Mouse (Mus musculus): ENCODE measurements around the gene Dcaf15. TPM values are rescaled to one million over a fixed set of nuclear protein-coding genes. Genes with fewer than 3 reads are reported as not detected.

The Dcaf15 gene
- 8.4 and 9.9 TPM in 2 replicates for polyA plus RNA-seq (2014; fragmentation: Nextera tagmentation; extraction: Ambion mirVana)

GRCm38 (mm10) chr8:84104697-84105609 lies at the start of gene Dcaf15:
Gene Dcaf15 (minus strand): TSS chr8:84104768.
- peak within 1 kb of the TSS; percentile 70 for H3K4me3 ChIP-seq (ENCODE audit: low read depth, low read length)
- ATAC-seq (ENCODE audit: low read depth) = peak; percentile 98
- H3K27ac ChIP-seq (replicated peaks; ENCODE audit: low read depth, low read length) = peak within 1 kb of the TSS; percentile 87
- WGBS = 7% methylated on average over 40 of the region's 42 CpGs
- H3K4me1 ChIP-seq (ENCODE audit: control insufficient read depth, insufficient read depth, low read length) = peaks cover 6% of the 10 kb centered on the region; the same call in 1 of the 2 replicates
- H3K27me3 ChIP-seq (replicated peaks; ENCODE audit: control insufficient read depth, insufficient read depth, low read length) = no peaks in the 10 kb centered on the region
- peak within 1 kb of the TSS; percentile 75 for H3K4me2 ChIP-seq (ENCODE audit: low read depth, low read length)
- peak within 1 kb of the TSS; percentile 79 for H3K9ac ChIP-seq (ENCODE audit: low read depth, low read length)
- peaks cover 18% of the 10 kb centered on the region for H3K36me3 ChIP-seq (ENCODE audit: control insufficient read depth, insufficient read depth, low read length)
- peak; percentile 100 for DNase-seq (ENCODE audit: low spot score)
- no peaks in the 10 kb centered on the region for H3K9me3 ChIP-seq (ENCODE audit: control insufficient read depth, low read length)

DNA sequence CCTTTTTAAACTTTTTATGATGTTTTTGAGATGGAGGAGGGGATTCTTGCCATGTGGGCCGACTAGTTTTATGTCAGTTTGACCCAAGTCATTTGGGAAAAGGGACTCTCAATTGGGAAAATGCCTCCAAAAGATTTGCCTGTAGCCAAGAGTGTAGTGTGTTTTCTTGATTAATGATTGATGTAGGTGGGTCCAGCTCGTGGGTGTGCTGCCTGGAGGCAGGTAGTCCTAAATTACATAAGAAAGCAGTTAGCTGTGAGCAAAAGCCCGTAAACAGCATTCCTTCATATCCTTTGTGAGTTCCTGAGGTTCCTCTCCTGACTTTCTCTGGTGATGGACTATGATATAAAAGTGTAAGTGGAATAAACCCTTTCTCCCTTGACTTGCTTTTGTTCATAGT lies 44.6 kb upstream of the Dcaf15 start:
- H3K27ac ChIP-seq (replicated peaks; ENCODE audit: low read depth, low read length) = no peak overlapping the region
- H3K9me3 ChIP-seq (ENCODE audit: control insufficient read depth, low read length) = no peaks in the 10 kb centered on the region
- no peak for DNase-seq (ENCODE audit: low spot score)
- no peak for ATAC-seq (ENCODE audit: low read depth)
- H3K4me1 ChIP-seq (ENCODE audit: control insufficient read depth, insufficient read depth, low read length) = peaks cover 11% of the 10 kb centered on the region
- 71% methylated on average over 3 of the region's 3 CpGs for WGBS
- H3K36me3 ChIP-seq (ENCODE audit: control insufficient read depth, insufficient read depth, low read length) = peaks cover 13% of the 10 kb centered on the region; the same call in 1 of the 2 replicates
- no peaks in the 10 kb centered on the region for H3K27me3 ChIP-seq (replicated peaks; ENCODE audit: control insufficient read depth, insufficient read depth, low read length)
- H3K9ac ChIP-seq (ENCODE audit: low read depth, low read length) = no peak overlapping the region
- H3K4me3 ChIP-seq (ENCODE audit: low read depth, low read length) = no peak overlapping the region
- H3K4me2 ChIP-seq (ENCODE audit: low read depth, low read length) = no peak overlapping the region

- Histone ChIP-seq H3K4me3 (ENCODE audit: low read depth, low read length) (peak overlapping the region; percentile 63; the same call in 1 of the 2 replicates), H3K27me3 (replicated peaks; ENCODE audit: control insufficient read depth, insufficient read depth, low read length) (no peaks in the 10 kb centered on the region), H3K4me2 (ENCODE audit: low read depth, low read length) (peak overlapping the region; percentile 78; the same call in 1 of the 2 replicates), H3K4me1 (ENCODE audit: control insufficient read depth, insufficient read depth, low read length) (peaks cover 11% of the 10 kb centered on the region), H3K27ac (replicated peaks; ENCODE audit: low read depth, low read length) (no peak overlapping the region), H3K9me3 (ENCODE audit: control insufficient read depth, low read length) (no peaks in the 10 kb centered on the region), H3K36me3 (ENCODE audit: control insufficient read depth, insufficient read depth, low read length) (peaks cover 20% of the 10 kb centered on the region), H3K9ac (ENCODE audit: low read depth, low read length) (no peak overlapping the region)
- ATAC-seq (ENCODE audit: low read depth) = no peak
- 86% methylated on average over 5 of the region's 5 CpGs for WGBS
- no peak for DNase-seq (ENCODE audit: low spot score)
Measured at GRCm38 (mm10) chr8:84148531-84148850, 43.9 kb upstream of the Dcaf15 start.

DNA sequence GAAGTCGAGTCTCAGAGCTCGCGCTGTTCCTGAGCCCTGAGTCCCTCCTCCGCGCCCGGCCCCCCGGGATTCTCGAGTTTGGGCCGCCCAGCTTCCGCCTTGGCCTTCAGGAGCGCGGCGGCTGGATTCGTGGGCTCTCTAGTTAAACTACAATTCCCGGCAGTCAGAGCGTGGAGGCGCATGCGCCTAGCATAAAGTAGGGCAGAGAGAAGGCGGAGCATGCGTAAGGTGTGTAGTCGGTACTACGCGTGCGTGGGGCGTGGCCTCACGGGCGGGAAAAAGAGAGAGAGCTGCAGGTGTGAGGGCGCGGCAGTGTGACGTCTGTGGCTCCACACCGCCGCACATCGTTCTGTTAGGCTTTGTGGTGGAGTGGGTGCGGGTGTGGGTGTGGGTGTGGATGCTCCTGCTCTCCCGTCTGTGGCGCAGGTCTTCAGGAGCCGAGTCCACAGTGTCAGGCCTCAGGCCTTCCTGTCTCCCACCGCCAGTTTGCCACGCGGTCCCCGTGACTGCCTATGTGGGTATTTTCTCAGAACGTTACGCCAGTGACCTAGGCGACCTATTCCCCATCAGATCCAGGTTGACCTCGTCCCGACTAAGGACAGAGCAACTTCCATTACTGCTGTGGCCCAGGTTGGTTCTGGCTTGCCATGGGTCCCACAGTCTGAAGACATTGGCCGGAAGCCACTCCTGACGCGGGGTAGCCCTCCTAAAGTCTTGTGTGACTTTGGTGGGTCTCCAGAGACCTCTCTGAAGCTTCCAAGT lies 43.4 kb upstream of the Dcaf15 start, which contains the start of the genes Cc2d1a and 4930432K21Rik:
Gene Cc2d1a (minus strand): TSS at position 168 of the 762 bp plus-strand sequence.
Gene 4930432K21Rik (plus strand): TSS at position 257 of the 762 bp plus-strand sequence.
- Histone ChIP-seq H3K9me3 (ENCODE audit: control insufficient read depth, low read length) (no peaks in the 10 kb centered on the region), H3K4me1 (ENCODE audit: control insufficient read depth, insufficient read depth, low read length) (peaks cover 11% of the 10 kb centered on the region), H3K36me3 (ENCODE audit: control insufficient read depth, insufficient read depth, low read length) (peaks cover 26% of the 10 kb centered on the region), H3K27ac (replicated peaks; ENCODE audit: low read depth, low read length) (peak within 1 kb of the TSS; percentile 45), H3K4me3 (ENCODE audit: low read depth, low read length) (peak within 1 kb of the TSS; percentile 63), H3K4me2 (ENCODE audit: low read depth, low read length) (peak within 1 kb of the TSS; percentile 78), H3K27me3 (replicated peaks; ENCODE audit: control insufficient read depth, insufficient read depth, low read length) (no peaks in the 10 kb centered on the region), H3K9ac (ENCODE audit: low read depth, low read length) (peak within 1 kb of the TSS; percentile 85)
- DNase-seq (ENCODE audit: low spot score) (peak; percentile 98), ATAC-seq (ENCODE audit: low read depth) (peak; percentile 96)
- WGBS = 16% methylated on average over 47 of the region's 49 CpGs

- DNase-seq (ENCODE audit: low spot score) = peak; percentile 61
- Histone ChIP-seq H3K9me3 (ENCODE audit: control insufficient read depth, low read length) (no peaks in the 10 kb centered on the region), H3K9ac (ENCODE audit: low read depth, low read length) (peak overlapping the region; percentile 85), H3K4me2 (ENCODE audit: low read depth, low read length) (peak overlapping the region; percentile 78), H3K27me3 (replicated peaks; ENCODE audit: control insufficient read depth, insufficient read depth, low read length) (no peaks in the 10 kb centered on the region), H3K4me3 (ENCODE audit: low read depth, low read length) (peak overlapping the region; percentile 63), H3K4me1 (ENCODE audit: control insufficient read depth, insufficient read depth, low read length) (peaks cover 11% of the 10 kb centered on the region), H3K36me3 (ENCODE audit: control insufficient read depth, insufficient read depth, low read length) (peaks cover 32% of the 10 kb centered on the region), H3K27ac (replicated peaks; ENCODE audit: low read depth, low read length) (peak overlapping the region; percentile 45)
- 5% methylated on average over 12 of the region's 14 CpGs for WGBS
- peak; percentile 31; the same call in 1 of the 2 replicates for ATAC-seq (ENCODE audit: low read depth)
Measured at GRCm38 (mm10) chr8:84147324-84147766, 42.8 kb upstream of the Dcaf15 start.

- Histone ChIP-seq H3K27ac (replicated peaks; ENCODE audit: low read depth, low read length) (no peak overlapping the region), H3K36me3 (ENCODE audit: control insufficient read depth, insufficient read depth, low read length) (peaks cover 56% of the 10 kb centered on the region)
- WGBS = 91% methylated on average over 8 of the region's 8 CpGs
Measured at GRCm38 (mm10) chr8:84144636-84145245, 40.2 kb upstream of the Dcaf15 start.

GRCm38 (mm10) chr8:84140838-84141237 lies 36.3 kb upstream of the Dcaf15 start:
- 91% methylated on average over 4 of the region's 4 CpGs for WGBS
- ATAC-seq (ENCODE audit: low read depth) = peak; percentile 59

More at GRCm38 (mm10) chr8:84144636-84145245, 40.2 kb upstream of the Dcaf15 start:
- ATAC-seq (ENCODE audit: low read depth) = no peak
- H3K9me3 ChIP-seq (ENCODE audit: control insufficient read depth, low read length) = no peaks in the 10 kb centered on the region
- no peak for DNase-seq (ENCODE audit: low spot score)
- no peak overlapping the region for H3K4me2 ChIP-seq (ENCODE audit: low read depth, low read length)
- peaks cover 11% of the 10 kb centered on the region for H3K4me1 ChIP-seq (ENCODE audit: control insufficient read depth, insufficient read depth, low read length)
- no peaks in the 10 kb centered on the region for H3K27me3 ChIP-seq (replicated peaks; ENCODE audit: control insufficient read depth, insufficient read depth, low read length)
- H3K9ac ChIP-seq (ENCODE audit: low read depth, low read length) = no peak overlapping the region
- no peak overlapping the region for H3K4me3 ChIP-seq (ENCODE audit: low read depth, low read length)

DNA sequence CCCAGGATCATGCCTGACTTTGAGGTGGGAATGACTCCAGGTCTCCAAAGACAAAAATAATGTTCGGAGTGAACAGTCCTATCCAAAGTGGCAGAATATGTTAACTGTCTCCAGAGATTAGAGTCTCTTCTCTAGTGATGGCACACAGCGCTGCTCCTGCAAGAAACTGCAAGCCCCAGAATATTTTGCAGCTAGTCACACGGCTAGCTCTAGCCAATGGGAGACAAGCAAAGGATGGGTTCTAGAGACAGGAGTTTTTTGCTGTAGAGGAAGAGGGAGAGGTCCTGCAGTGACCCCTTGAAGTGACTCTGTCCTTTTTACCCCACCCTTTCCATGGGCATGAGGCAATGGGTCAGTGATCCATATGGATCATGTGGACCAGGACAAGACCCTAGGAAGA lies 33.3 kb upstream of the Dcaf15 start:
- ATAC-seq (ENCODE audit: low read depth) (no peak), DNase-seq (ENCODE audit: low spot score) (no peak)
- no peak overlapping the region for H3K4me2 ChIP-seq (ENCODE audit: low read depth, low read length)
- H3K27me3 ChIP-seq (replicated peaks; ENCODE audit: control insufficient read depth, insufficient read depth, low read length) = no peaks in the 10 kb centered on the region
- no peaks in the 10 kb centered on the region for H3K9me3 ChIP-seq (ENCODE audit: control insufficient read depth, low read length)
- 93% methylated on average over 3 of the region's 3 CpGs for WGBS
- H3K9ac ChIP-seq (ENCODE audit: low read depth, low read length) = no peak overlapping the region
- no peak overlapping the region for H3K4me3 ChIP-seq (ENCODE audit: low read depth, low read length)
- no peak overlapping the region for H3K27ac ChIP-seq (replicated peaks; ENCODE audit: low read depth, low read length)
- H3K36me3 ChIP-seq (ENCODE audit: control insufficient read depth, insufficient read depth, low read length) = peaks cover 98% of the 10 kb centered on the region
- H3K4me1 ChIP-seq (ENCODE audit: control insufficient read depth, insufficient read depth, low read length) = no peaks in the 10 kb centered on the region

More at GRCm38 (mm10) chr8:84140838-84141237, 36.3 kb upstream of the Dcaf15 start:
- no peak overlapping the region for H3K9ac ChIP-seq (ENCODE audit: low read depth, low read length)
- no peaks in the 10 kb centered on the region for H3K27me3 ChIP-seq (replicated peaks; ENCODE audit: control insufficient read depth, insufficient read depth, low read length)
- H3K4me1 ChIP-seq (ENCODE audit: control insufficient read depth, insufficient read depth, low read length) = no peaks in the 10 kb centered on the region
- no peaks in the 10 kb centered on the region for H3K9me3 ChIP-seq (ENCODE audit: control insufficient read depth, low read length)
- peaks cover 95% of the 10 kb centered on the region for H3K36me3 ChIP-seq (ENCODE audit: control insufficient read depth, insufficient read depth, low read length)
- DNase-seq (ENCODE audit: low spot score) = peak; percentile 11
- no peak overlapping the region for H3K4me2 ChIP-seq (ENCODE audit: low read depth, low read length)
- H3K4me3 ChIP-seq (ENCODE audit: low read depth, low read length) = no peak overlapping the region
- no peak overlapping the region for H3K27ac ChIP-seq (replicated peaks; ENCODE audit: low read depth, low read length)
